Mouse (Mus musculus) liver, postnatal 0 days (tissue): ENCODE results near the gene Pcdh15. TPM values are rescaled to one million over a fixed set of nuclear protein-coding genes. Genes with fewer than 3 reads are reported as not detected.

ENCODE experiments used
- ATAC-seq: fragments of 200-750 bp; cut with Nextera tagmentation; 2 replicates; pipeline ENCODE4 v1.8.0; 2017; ENCODE audit warnings: mild to moderate bottlenecking, moderate library complexity
- DNase-seq: peaks from one replicate; pipeline ENCODE4 v3.0.0-alpha.2; 2016
- H3K27ac ChIP-seq: fragments of 300-500 bp; sonication (generic); 2 replicates; pipeline ENCODE4 v1.5.1; 2014; ENCODE audit warnings: antibody characterized with exemption, moderate library complexity, mild to moderate bottlenecking, low read depth
- H3K27me3 ChIP-seq: fragments of 300-500 bp; sonication (generic); 2 replicates; pipeline ENCODE4 v1.6.1; 2014; ENCODE audit warnings: low read length, control low read depth, mixed read lengths; ENCODE audit not compliant: insufficient read depth
- H3K36me3 ChIP-seq: fragments of 300-500 bp; sonication (generic); replicated peaks from 2 replicates; pipeline ENCODE4 v1.6.1; 2014; ENCODE audit warnings: mild to moderate bottlenecking, control low read depth, low read length, moderate library complexity, mixed read lengths; ENCODE audit not compliant: insufficient read depth
- H3K4me1 ChIP-seq: fragments of 300-500 bp; sonication (generic); 2 replicates; pipeline ENCODE4 v1.6.1; 2014; ENCODE audit warnings: antibody characterized with exemption, mild to moderate bottlenecking, control low read depth; ENCODE audit not compliant: insufficient read depth
- H3K4me2 ChIP-seq: fragments of 300-500 bp; sonication (generic); 2 replicates; pipeline ENCODE4 v1.6.1; 2014; ENCODE audit warnings: low read depth, mild to moderate bottlenecking, low read length, moderate library complexity, mixed read lengths
- H3K4me3 ChIP-seq: fragments of 300-500 bp; sonication (generic); 2 replicates; pipeline ENCODE4 v1.5.1; 2014; ENCODE audit warnings: low read depth, low read length
- H3K9ac ChIP-seq: fragments of 300-500 bp; sonication (generic); replicated peaks from 2 replicates; pipeline ENCODE4 v1.6.1; 2014; ENCODE audit warnings: mild to moderate bottlenecking, moderate library complexity
- H3K9me3 ChIP-seq: fragments of 300-500 bp; sonication (generic); 2 replicates; pipeline ENCODE4 v1.6.1; 2016; ENCODE audit warnings: mild to moderate bottlenecking, control low read depth, low read length, mixed read lengths
- CTCF ChIP-seq: sonication (generic); IDR thresholded peaks from 2 replicates; pipeline ENCODE4 v1.5.1; 2016; ENCODE audit warnings: antibody characterized with exemption, low read depth
- EP300 ChIP-seq: IDR thresholded peaks from 2 replicates; pipeline ENCODE4 v1.6.1; 2016; ENCODE audit warnings: antibody characterized with exemption, low read depth, mild to moderate bottlenecking
- WGBS: fragments of 180-500 bp; shearing (Covaris S2); extraction: QIAGEN DNeasy Blood & Tissue Kit; methylation state at CpG from one replicate; pipeline ENCODE4 v1.1.7; 2014; ENCODE audit not compliant: insufficient replicate concordance; 5-methylcytosine and 5-hydroxymethylcytosine counted together
- polyA plus RNA-seq: library from polyadenylated mRNA; unstranded; fragments of >200 nt; fragmentation: Nextera tagmentation; extraction: Ambion mirVana; gene quantifications from 2 replicates; pipeline ENCODE4 v1.2.1, GENCODE M21; 2015

Pcdh15 gene
- polyA plus RNA-seq, 1 experiment from 2014 or later = 0.04 TPM

DNA sequence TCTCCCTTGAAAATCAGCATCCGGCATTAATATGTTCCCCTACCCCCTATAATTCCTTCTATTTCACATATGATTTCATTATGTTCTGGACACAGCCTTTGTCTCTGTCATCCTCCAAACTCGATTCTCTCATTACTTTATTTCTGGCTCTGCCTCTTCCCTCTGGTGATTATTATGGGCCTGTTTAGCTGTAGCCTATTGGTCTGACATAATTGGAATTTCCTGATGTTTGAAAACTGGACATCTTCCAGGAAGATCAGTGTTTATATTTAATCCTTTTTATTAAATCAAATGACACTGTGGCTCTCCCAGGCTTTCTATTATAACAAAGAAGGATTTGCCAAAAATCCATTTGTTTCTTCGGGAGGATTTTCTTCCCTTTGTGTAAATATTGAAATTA, 326.3 kb downstream of the Pcdh15 start:
- ATAC-seq (no peak), DNase-seq (no peak)
- Histone ChIP-seq H3K27ac (no peak overlapping the region), H3K9me3 (no peaks in the 10 kb centered on the region), H3K4me3 (no peak overlapping the region), H3K9ac (no peak overlapping the region), H3K36me3 (no peaks in the 10 kb centered on the region), H3K4me1 (no peaks in the 10 kb centered on the region), H3K27me3 (no peaks in the 10 kb centered on the region), H3K4me2 (no peak overlapping the region)
- 64% methylated on average over 3 of the region's 3 CpGs for WGBS
- TF ChIP-seq EP300 (no peak), CTCF (no peak)

DNA sequence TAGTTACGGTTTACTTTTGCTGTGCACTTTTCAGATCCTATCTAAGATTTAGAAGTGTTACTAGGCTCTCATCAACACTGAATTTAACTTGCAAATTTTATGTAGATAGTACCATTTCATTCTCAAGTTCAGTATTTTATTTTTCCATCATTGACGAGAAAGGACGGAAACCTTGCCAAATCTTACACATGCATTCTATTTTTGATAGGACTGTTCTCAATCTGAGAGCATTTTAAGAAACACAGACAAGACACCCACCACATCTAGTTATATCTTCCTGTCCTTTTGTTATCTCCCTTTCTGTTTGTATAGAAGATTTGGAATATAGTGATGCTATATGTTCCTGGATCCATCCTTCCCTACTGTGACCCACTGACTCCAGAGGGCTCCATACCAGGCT, 332.2 kb downstream of the Pcdh15 start:
- no peaks in the 10 kb centered on the region for H3K36me3 ChIP-seq
- no peak for DNase-seq
- H3K4me3 ChIP-seq = no peak overlapping the region
- no peak overlapping the region for H3K9ac ChIP-seq
- 76% methylated on average over 3 of the region's 3 CpGs for WGBS
- H3K27me3 ChIP-seq = no peaks in the 10 kb centered on the region
- TF ChIP-seq CTCF = no peak
- TF ChIP-seq EP300 = no peak
- no peak overlapping the region for H3K27ac ChIP-seq
- no peaks in the 10 kb centered on the region for H3K9me3 ChIP-seq
- no peak overlapping the region for H3K4me2 ChIP-seq
- no peaks in the 10 kb centered on the region for H3K4me1 ChIP-seq
- no peak for ATAC-seq

DNA sequence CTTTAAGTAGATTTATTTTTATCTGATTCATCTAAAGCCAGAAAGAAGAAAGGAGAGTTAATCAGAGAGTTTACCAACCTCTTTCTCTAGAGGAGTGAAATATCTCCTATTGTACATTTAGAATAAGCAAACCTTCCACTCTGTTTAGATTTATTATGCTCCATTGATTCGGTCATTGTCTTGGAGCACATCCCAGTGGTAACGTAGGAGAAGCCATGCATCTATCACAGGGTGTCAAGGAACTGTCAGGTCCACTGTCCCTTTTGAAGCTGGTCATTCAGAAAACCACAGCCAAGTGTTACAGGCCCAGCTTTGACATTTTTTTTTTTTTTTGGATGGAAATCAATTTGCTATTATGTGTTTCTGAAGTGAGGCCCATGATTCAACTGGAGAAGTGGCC, 384.9 kb downstream of the Pcdh15 start:
- H3K9ac ChIP-seq = no peak overlapping the region
- WGBS = 69% methylated on average over 2 of the region's 2 CpGs
- H3K27ac ChIP-seq = no peak overlapping the region
- no peaks in the 10 kb centered on the region for H3K9me3 ChIP-seq
- H3K4me3 ChIP-seq = no peak overlapping the region
- H3K4me2 ChIP-seq = no peak overlapping the region
- H3K4me1 ChIP-seq = no peaks in the 10 kb centered on the region
- ATAC-seq (no peak), DNase-seq (no peak)
- H3K27me3 ChIP-seq = no peaks in the 10 kb centered on the region
- no peak for TF ChIP-seq EP300
- TF ChIP-seq CTCF = no peak
- H3K36me3 ChIP-seq = no peaks in the 10 kb centered on the region

DNA sequence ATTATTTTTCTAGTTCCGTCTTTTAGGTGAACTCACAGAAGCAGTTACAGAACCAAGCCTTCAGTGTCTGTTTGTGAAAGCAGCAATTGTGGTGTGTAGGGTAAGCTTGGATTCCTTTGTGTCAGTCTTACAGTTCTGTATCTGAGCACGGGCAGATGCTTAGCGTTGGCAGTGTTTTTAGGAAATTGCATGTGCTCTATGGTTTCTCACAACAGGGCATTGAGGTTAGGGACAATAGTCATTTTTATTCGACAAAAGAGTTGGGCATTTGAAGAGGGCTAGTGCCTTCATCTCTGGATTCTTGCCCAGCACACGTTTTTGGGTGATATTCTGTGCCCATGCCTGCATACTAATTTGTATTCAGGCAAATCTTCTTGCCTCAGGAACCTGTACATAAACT, 392.5 kb downstream of the Pcdh15 start:
- H3K9me3 ChIP-seq = no peaks in the 10 kb centered on the region
- no peak overlapping the region for H3K27ac ChIP-seq
- WGBS = 70% methylated on average over 5 of the region's 5 CpGs
- no peaks in the 10 kb centered on the region for H3K36me3 ChIP-seq
- no peak for DNase-seq
- no peak overlapping the region for H3K9ac ChIP-seq
- no peak for ATAC-seq
- H3K4me1 ChIP-seq = no peaks in the 10 kb centered on the region
- H3K4me2 ChIP-seq = no peak overlapping the region
- TF ChIP-seq EP300 = no peak
- no peak for TF ChIP-seq CTCF
- no peak overlapping the region for H3K4me3 ChIP-seq
- no peaks in the 10 kb centered on the region for H3K27me3 ChIP-seq

DNA sequence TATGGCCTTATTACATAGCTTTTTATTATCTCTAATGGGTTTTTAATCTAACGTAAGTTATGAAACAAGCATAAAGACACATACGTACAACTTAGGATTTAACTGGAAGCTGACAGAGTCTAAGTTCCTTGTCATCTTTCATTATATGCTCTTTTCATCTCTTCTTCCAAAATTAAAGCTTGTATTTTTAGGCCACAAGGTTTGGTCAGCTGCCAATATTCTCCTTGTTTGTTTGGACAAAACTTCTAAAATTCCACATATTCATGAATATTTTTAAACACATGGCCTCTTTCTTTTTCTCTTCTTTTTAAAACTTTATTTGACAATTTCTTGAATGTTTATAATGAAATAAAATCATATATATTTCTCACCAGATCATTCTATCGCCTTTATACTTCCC, 415.7 kb downstream of the Pcdh15 start:
- Histone ChIP-seq H3K4me1 (no peaks in the 10 kb centered on the region), H3K27ac (no peak overlapping the region), H3K4me2 (no peak overlapping the region), H3K27me3 (no peaks in the 10 kb centered on the region), H3K9me3 (0 out of 2 replicates have a peak, but pooled peaks cover 3% of the 10 kb centered on the region), H3K4me3 (no peak overlapping the region), H3K36me3 (no peaks in the 10 kb centered on the region), H3K9ac (no peak overlapping the region)
- no peak for TF ChIP-seq CTCF
- no peak for TF ChIP-seq EP300
- WGBS = 76% methylated on average over 3 of the region's 3 CpGs
- no peak for DNase-seq
- no peak for ATAC-seq

DNA sequence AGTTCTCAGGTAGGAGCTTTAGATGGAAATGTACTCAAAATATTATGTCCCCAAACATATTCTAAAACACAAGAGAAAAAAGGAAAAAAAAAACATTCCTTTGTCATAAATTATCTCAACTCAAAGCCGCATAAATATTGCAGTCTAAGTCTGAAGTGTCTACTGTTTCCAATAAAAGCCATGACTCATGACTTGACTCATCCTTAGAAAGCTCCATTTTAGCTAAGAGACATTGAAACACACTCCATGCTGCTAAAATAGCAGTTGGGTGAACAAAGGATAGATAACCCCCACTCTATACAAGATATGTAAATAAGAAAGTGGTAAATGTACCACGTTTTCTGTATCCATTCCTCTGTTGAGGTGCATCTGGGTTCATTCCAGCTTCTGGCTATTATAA, 416.6 kb downstream of the Pcdh15 start:
- no peak for TF ChIP-seq EP300
- no peak for TF ChIP-seq CTCF
- no peaks in the 10 kb centered on the region for H3K36me3 ChIP-seq
- no peak for ATAC-seq

DNA sequence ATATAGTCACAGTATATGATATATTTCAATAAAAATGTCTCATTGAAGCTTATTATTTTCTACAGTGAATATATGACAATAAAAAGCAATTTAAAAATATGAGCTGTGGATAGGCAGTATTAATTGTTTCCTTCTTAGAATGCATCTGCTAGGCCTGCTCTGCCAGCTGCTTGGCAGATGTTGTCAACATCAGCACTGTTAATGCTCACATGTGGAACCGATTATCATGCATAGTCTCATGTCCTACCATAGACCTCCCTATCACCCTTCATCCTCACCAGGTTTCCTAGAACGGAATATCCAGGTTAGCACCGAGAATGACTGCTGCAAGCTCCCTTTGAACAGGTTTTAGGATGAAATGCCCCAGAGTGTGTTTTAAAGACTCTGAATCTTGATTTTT, 420.3 kb downstream of the Pcdh15 start:
- Histone ChIP-seq H3K9me3 (no peaks in the 10 kb centered on the region), H3K4me1 (no peaks in the 10 kb centered on the region), H3K4me2 (no peak overlapping the region), H3K27ac (no peak overlapping the region), H3K4me3 (no peak overlapping the region), H3K36me3 (no peaks in the 10 kb centered on the region), H3K27me3 (no peaks in the 10 kb centered on the region), H3K9ac (no peak overlapping the region)
- WGBS = 73% methylated on average over 3 of the region's 3 CpGs
- no peak for TF ChIP-seq CTCF
- no peak for TF ChIP-seq EP300
- DNase-seq (no peak), ATAC-seq (no peak)

More for the DNA sequence above, 416.6 kb downstream of the Pcdh15 start:
- DNase-seq = no peak
- Histone ChIP-seq H3K9me3 (0 out of 2 replicates have a peak, but pooled peaks cover 3% of the 10 kb centered on the region), H3K4me2 (no peak overlapping the region), H3K27ac (no peak overlapping the region), H3K4me1 (no peaks in the 10 kb centered on the region), H3K4me3 (no peak overlapping the region), H3K9ac (no peak overlapping the region), H3K27me3 (no peaks in the 10 kb centered on the region)
- 52% methylated on average over 2 of the region's 2 CpGs for WGBS
